Mouse (Mus musculus) liver, postnatal 0 days (tissue): ENCODE data around the gene Htr1f.

ENCODE experiments used
- CTCF ChIP-seq: sonication (generic); IDR thresholded peaks from 2 replicates; pipeline ENCODE4 v1.5.1; 2016; ENCODE audit warnings: antibody characterized with exemption, low read depth
- EP300 ChIP-seq: IDR thresholded peaks from 2 replicates; pipeline ENCODE4 v1.6.1; 2016; ENCODE audit warnings: antibody characterized with exemption, low read depth, mild to moderate bottlenecking

GRCm38 (mm10) chr16:65017566-65017965 lies 88.1 kb downstream of the Htr1f start:
- TF ChIP-seq CTCF (no peak), EP300 (no peak)
